Mouse (Mus musculus) cerebellum, adult 2 months (tissue): ENCODE data around the gene Fcor. TPM values are rescaled to one million over a fixed set of nuclear protein-coding genes. Genes with fewer than 3 reads are reported as not detected.

Source experiments
- DNase-seq, 2 experiments: peaks; one replicate each; pipeline ENCODE4 v3.0.0; 2021
- H3K27ac ChIP-seq: fragments of 200-500 bp; 2 replicates; pipeline ENCODE4 v1.5.1; 2012; ENCODE audit warnings: low read length, control low read depth, inconsistent platforms; ENCODE audit not compliant: insufficient read depth
- H3K27me3 ChIP-seq: fragments of 200-500 bp; 2 replicates; pipeline ENCODE4 v1.6.1; 2012; ENCODE audit warnings: inconsistent platforms, mild to moderate bottlenecking, low read length, moderate library complexity; ENCODE audit not compliant: control insufficient read depth, insufficient read depth
- H3K4me1 ChIP-seq: fragments of 200-500 bp; 2 replicates; pipeline ENCODE4 v1.6.1; 2011; ENCODE audit warnings: low read length; ENCODE audit not compliant: control insufficient read depth, insufficient read depth
- H3K4me3 ChIP-seq: fragments of 200-500 bp; replicated peaks from 2 replicates; pipeline ENCODE3; 2011; ENCODE audit warnings: mild to moderate bottlenecking, low read depth, low read length, control low read depth; ENCODE audit not compliant: insufficient read depth
- CTCF ChIP-seq: fragments of 200-500 bp; IDR thresholded peaks from 2 replicates; pipeline ENCODE4 v1.5.1; 2011; ENCODE audit warnings: low read depth, mild to moderate bottlenecking, control low read depth, low read length, moderate library complexity, borderline replicate concordance; ENCODE audit not compliant: insufficient read depth
- POLR2A ChIP-seq: fragments of 200-500 bp; IDR thresholded peaks from 2 replicates; pipeline ENCODE4 v1.6.1; 2011; ENCODE audit warnings: low read length, control low read depth, borderline replicate concordance; ENCODE audit not compliant: insufficient read depth
- WGBS: fragments of 180-500 bp; shearing (Covaris S2); methylation state at CpG from one replicate; pipeline ENCODE4 v1.1.7; 2018; 5-methylcytosine and 5-hydroxymethylcytosine counted together
- polyA plus RNA-seq: library from polyadenylated mRNA; depleted of rRNA; stranded (reverse); fragments of >200 nt; gene quantifications from 2 replicates; pipeline ENCODE4 v1.2.3, GENCODE M21; 2012

Gene Fcor
- polyA plus RNA-seq, 1 experiment, result 40.0 TPM

- Histone ChIP-seq H3K4me1 (peaks cover 26% of the 10 kb centered on the region), H3K27me3 (no peaks in the 10 kb centered on the region), H3K4me3 (no peak overlapping the region), H3K27ac (peak overlapping the region; percentile 62)
- TF ChIP-seq CTCF, result no peak
- TF ChIP-seq POLR2A, result no peak
- DNase-seq, result peak; percentile 33 to 39
- WGBS, result 19% methylated on average over 5 of the region's 5 CpGs
Measured at GRCm38 (mm10) chr8:3682435-3682834, 10.3 kb upstream of the Fcor start.

DNA sequence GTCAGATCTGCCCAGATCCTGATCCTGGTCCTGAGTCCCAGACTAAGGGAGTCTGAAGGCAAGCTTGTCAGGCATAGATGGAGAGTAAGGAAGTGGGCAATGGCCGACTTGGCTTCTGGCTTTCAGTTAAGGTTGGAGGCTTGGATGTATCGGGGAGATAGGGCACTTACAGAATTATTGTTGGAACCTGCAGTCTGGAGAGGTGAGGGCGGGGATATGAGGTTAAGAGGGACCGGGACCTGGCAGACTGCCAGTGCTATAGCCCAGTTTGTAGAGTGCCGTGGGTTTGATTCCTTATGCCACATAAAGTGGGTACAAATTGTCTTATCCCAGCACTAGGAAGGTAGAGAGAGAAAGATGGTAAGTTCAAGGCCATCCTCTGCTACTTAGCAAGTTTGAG lies 7.5 kb upstream of the Fcor start:
- TF ChIP-seq CTCF (no peak), POLR2A (no peak)
- H3K27ac ChIP-seq, result peak overlapping the region; percentile 47
- no peaks in the 10 kb centered on the region for H3K27me3 ChIP-seq
- H3K4me1 ChIP-seq, result peaks cover 26% of the 10 kb centered on the region
- H3K4me3 ChIP-seq, result peak overlapping the region; percentile 57
- no peak for DNase-seq
- 49% methylated on average over 5 of the region's 5 CpGs for WGBS

DNA sequence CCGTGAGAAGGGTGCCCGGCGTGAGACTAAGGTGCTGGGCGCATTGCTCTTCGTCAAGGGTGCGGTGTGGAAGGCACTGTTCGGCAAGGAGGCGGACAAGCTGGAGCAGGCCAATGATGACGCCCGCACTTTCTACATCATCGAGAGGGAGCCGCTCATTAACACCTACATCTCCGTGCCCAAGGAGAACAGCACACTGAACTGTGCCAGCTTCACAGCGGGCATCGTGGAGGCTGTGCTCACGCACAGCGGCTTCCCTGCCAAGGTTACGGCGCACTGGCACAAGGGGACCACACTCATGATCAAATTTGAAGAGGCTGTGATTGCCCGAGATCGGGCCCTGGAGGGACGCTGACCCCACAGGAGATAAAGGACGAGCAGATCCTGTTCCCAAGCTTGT lies 7.1 kb upstream of the Fcor start:
- H3K4me1 ChIP-seq, result peaks cover 26% of the 10 kb centered on the region
- TF ChIP-seq POLR2A, result peak; percentile 27; the same call in 1 of the 2 replicates
- TF ChIP-seq CTCF, result no peak
- peak overlapping the region; percentile 57 for H3K4me3 ChIP-seq
- H3K27ac ChIP-seq, result peak overlapping the region; percentile 47
- peak; percentile 67 to 76 for DNase-seq
- no peaks in the 10 kb centered on the region for H3K27me3 ChIP-seq
- WGBS, result 42% methylated on average over 23 of the region's 23 CpGs

DNA sequence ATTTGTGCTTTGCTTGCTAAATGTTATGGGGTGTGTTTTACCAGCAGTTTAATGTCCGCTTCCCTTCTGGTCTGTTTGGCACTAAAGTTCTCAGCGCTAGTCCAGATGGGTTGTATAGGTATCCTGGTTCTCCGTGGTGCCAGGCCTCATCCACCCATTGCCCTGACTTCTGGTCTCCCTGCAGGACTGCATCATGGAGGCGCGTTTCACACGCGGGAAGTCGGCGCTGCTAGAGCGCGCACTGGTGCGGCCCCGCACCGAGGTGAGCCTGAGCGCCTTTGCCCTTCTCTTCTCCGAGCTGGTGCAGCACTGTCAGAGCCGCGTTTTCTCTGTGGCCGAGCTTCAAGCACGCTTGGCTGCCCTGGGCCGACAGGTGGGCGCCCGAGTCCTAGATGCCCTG lies 6.7 kb upstream of the Fcor start:
- peaks cover 26% of the 10 kb centered on the region for H3K4me1 ChIP-seq
- 63% methylated on average over 23 of the region's 23 CpGs for WGBS
- peak overlapping the region; percentile 57 for H3K4me3 ChIP-seq
- DNase-seq, result no peak
- peak overlapping the region; percentile 5; the same call in 1 of the 2 replicates for H3K27ac ChIP-seq
- H3K27me3 ChIP-seq, result no peaks in the 10 kb centered on the region
- no peak for TF ChIP-seq POLR2A

DNA sequence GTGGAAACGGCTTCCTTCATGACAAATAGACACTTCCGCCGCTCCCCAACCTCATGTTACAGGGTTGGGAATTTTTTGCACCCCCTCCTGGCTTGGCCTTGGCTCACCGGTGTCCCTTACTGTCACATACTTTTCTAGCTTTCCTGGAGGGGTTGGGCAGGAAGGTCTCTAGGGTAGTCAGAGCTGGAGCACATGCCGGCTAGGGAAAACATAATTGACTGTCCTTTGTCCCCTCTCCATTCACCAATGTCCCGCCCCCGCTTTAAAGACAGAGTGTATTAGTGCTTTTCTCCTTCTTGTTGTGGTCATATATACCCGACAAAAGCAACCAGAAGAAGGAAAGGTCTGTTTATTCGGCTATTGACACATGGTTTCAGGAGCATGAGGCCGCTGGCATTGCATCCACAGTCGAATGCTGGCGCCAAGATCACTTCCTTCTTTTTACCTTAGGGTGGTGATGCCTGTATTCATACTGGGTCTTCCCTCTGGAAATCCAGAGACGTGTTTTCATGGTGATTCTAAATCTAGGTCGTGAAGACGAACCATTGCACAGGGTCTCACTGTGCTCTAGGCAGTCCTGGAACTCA lies 4.9 kb upstream of the Fcor start:
- Histone ChIP-seq H3K27ac (peak overlapping the region; percentile 78; the same call in 1 of the 2 replicates), H3K27me3 (no peaks in the 10 kb centered on the region), H3K4me3 (peak overlapping the region; percentile 89), H3K4me1 (peaks cover 12% of the 10 kb centered on the region)
- WGBS, result under 1% methylated on average over 15 of the region's 15 CpGs
- TF ChIP-seq POLR2A (no peak), CTCF (no peak)
- no peak for DNase-seq

- Histone ChIP-seq H3K4me3 (peak within 1 kb of the TSS; percentile 89), H3K4me1 (peaks cover 10% of the 10 kb centered on the region), H3K27ac (peak within 1 kb of the TSS; percentile 78), H3K27me3 (no peaks in the 10 kb centered on the region)
- under 1% methylated on average over 61 of the region's 61 CpGs for WGBS
- TF ChIP-seq POLR2A (peak; percentile 85; the same call in 1 of the 2 replicates), CTCF (peak; percentile 93)
- peak; percentile 94 to 97 for DNase-seq
Measured at GRCm38 (mm10) chr8:3676131-3676992, 4.2 kb upstream of the Fcor start, which contains the start of gene Trappc5. Gene Trappc5 (plus strand): TSS chr8:3676299.

GRCm38 (mm10) chr8:3674671-3675070 lies 2.5 kb upstream of the Fcor start:
- WGBS, result 66% methylated on average over 3 of the region's 3 CpGs
- Histone ChIP-seq H3K4me1 (peaks cover 7% of the 10 kb centered on the region), H3K4me3 (no peak overlapping the region), H3K27ac (no peak overlapping the region), H3K27me3 (no peaks in the 10 kb centered on the region)
- DNase-seq, result no peak
- no peak for TF ChIP-seq CTCF
- no peak for TF ChIP-seq POLR2A

GRCm38 (mm10) chr8:3670388-3670787 lies 1.8 kb downstream of the Fcor start:
- Histone ChIP-seq H3K4me3 (no peak overlapping the region), H3K27ac (no peak overlapping the region), H3K27me3 (no peaks in the 10 kb centered on the region), H3K4me1 (no peaks in the 10 kb centered on the region)
- WGBS, result 81% methylated on average over 2 of the region's 2 CpGs
- DNase-seq, result no peak
- TF ChIP-seq POLR2A, result no peak
- no peak for TF ChIP-seq CTCF
